In the genomic region with DNA sequence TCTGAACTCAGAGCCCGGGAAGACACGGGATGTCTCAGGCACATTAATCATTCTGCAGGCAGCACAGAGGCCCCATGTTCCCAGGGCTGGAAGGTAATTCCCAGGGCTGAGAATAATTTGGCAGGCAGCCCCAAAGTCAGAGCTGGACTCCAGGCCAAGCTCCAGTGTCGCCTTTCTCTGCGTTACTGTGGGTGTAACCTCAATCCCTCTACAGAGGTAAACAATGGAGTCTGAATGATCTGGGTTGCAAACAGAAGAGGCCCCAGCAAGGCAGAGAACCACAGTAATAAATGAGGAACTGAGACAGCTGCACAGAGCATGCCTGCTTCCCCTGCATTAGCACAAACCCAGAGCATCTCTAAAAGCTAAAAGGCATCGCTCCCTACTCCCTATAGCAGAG, we compare ENCODE assay signal across 10 mouse cellular contexts.
DNase-seq lines count a peak whose midpoint lies in the region; ATAC-seq and TF ChIP-seq lines count a peak whose summit lies in the region.
"Had no signal": no experiment of that assay in that cellular context is flagged by ENCODE, and none has a peak within 500 bp of the region (broad histone marks: within the 10 kb centered on the region; RNA-seq: fewer than 3 reads in every experiment).

No protein-coding gene starts in this region.

- peak overlapping the region; percentile 43 for H3K27ac ChIP-seq in intestine, embryonic 14.5 days (ENCODE audit: low read depth)
- H3K27ac ChIP-seq in intestine, postnatal 0 days (ENCODE audit: low read depth, low read length): no peak overlapping the region
- no peak overlapping the region for H3K27ac ChIP-seq in liver, postnatal 0 days (ENCODE audit: low read depth)
- H3K27ac ChIP-seq: forebrain, embryonic 13.5 days had no signal

- no peak for ATAC-seq in intestine, embryonic 14.5 days (replicated peaks; ENCODE audit: low FRiP score, low TSS enrichment, low read depth)
- ATAC-seq in intestine, postnatal 0 days: no peak
- ATAC-seq in liver, postnatal 0 days: no peak
- ATAC-seq: forebrain, embryonic 13.5 days; midbrain, embryonic 16.5 days had no signal

- H3K4me1 ChIP-seq in intestine, embryonic 14.5 days (replicated peaks; ENCODE audit: control insufficient read depth, insufficient read depth, low read length): no peaks in the 10 kb centered on the region
- H3K4me1 ChIP-seq in intestine, postnatal 0 days (replicated peaks; ENCODE audit: control insufficient read depth, insufficient read depth, low read length): no peaks in the 10 kb centered on the region
- no peaks in the 10 kb centered on the region for H3K4me1 ChIP-seq in liver, postnatal 0 days (ENCODE audit: insufficient read depth)

- no peak for TF ChIP-seq CTCF in intestine, postnatal 0 days (IDR thresholded peaks at IDR 0.05; ENCODE audit: low read depth)
- no peak for TF ChIP-seq CTCF in liver, postnatal 0 days (IDR thresholded peaks at IDR 0.05; ENCODE audit: low read depth)

- peaks cover 8% of the 10 kb centered on the region; the same call in 1 of the 2 replicates for H3K27me3 ChIP-seq in intestine, embryonic 14.5 days (replicated peaks; ENCODE audit: control insufficient read depth, insufficient read depth, low read length)
- no peaks in the 10 kb centered on the region for H3K27me3 ChIP-seq in intestine, postnatal 0 days (replicated peaks; ENCODE audit: control insufficient read depth, insufficient read depth, low read length)
- no peaks in the 10 kb centered on the region for H3K27me3 ChIP-seq in liver, postnatal 0 days (ENCODE audit: insufficient read depth, low read length)
- H3K27me3 ChIP-seq: forebrain, embryonic 13.5 days had no signal

- no peaks in the 10 kb centered on the region for H3K9me3 ChIP-seq in intestine, embryonic 14.5 days (ENCODE audit: control insufficient read depth, low read length)
- H3K9me3 ChIP-seq in intestine, postnatal 0 days (ENCODE audit: control insufficient read depth): no peaks in the 10 kb centered on the region
- H3K9me3 ChIP-seq in liver, postnatal 0 days (ENCODE audit: low read length): no peaks in the 10 kb centered on the region
- H3K9me3 ChIP-seq: forebrain, embryonic 13.5 days had no signal

- no peak overlapping the region for H3K4me2 ChIP-seq in intestine, embryonic 14.5 days (ENCODE audit: low read length)
- H3K4me2 ChIP-seq in intestine, postnatal 0 days (replicated peaks; ENCODE audit: low read depth): no peak overlapping the region
- no peak overlapping the region for H3K4me2 ChIP-seq in liver, postnatal 0 days (ENCODE audit: low read depth, low read length)
- H3K4me2 ChIP-seq: forebrain, embryonic 13.5 days had no signal

- TF ChIP-seq EP300 in liver, postnatal 0 days (IDR thresholded peaks at IDR 0.05; ENCODE audit: low read depth): no peak

- 35% methylated on average over 5 of the region's 5 CpGs for WGBS in intestine, embryonic 14.5 days
- 38% methylated on average over 5 of the region's 5 CpGs for WGBS in intestine, postnatal 0 days
- WGBS in liver, postnatal 0 days (ENCODE audit: insufficient replicate concordance): 48% methylated on average over 5 of the region's 5 CpGs

- no peaks in the 10 kb centered on the region for H3K36me3 ChIP-seq in intestine, embryonic 14.5 days (ENCODE audit: control insufficient read depth, insufficient read depth, low read length)
- no peaks in the 10 kb centered on the region for H3K36me3 ChIP-seq in intestine, postnatal 0 days (ENCODE audit: control insufficient read depth, insufficient read depth)
- H3K36me3 ChIP-seq in liver, postnatal 0 days (replicated peaks; ENCODE audit: insufficient read depth, low read length): no peaks in the 10 kb centered on the region

- no peak for DNase-seq in intestine, embryonic 14.5 days (ENCODE audit: low spot score)
- peak; percentile 65 for DNase-seq in adrenal gland, postnatal 10 days
- DNase-seq in heart, postnatal 10 days: peak; percentile 49 to 58
- peak; percentile 32 to 42 for DNase-seq in kidney, postnatal 4 days
- DNase-seq in frontal cortex, postnatal 14 days (ENCODE audit: low spot score in 2 of 2): no peak
- DNase-seq in spleen, postnatal 4 days (ENCODE audit: low spot score in 2 of 2): no peak
- DNase-seq in liver, postnatal 0 days: no peak

- no peak overlapping the region for H3K4me3 ChIP-seq in intestine, embryonic 14.5 days (ENCODE audit: low read depth, low read length)
- H3K4me3 ChIP-seq in intestine, postnatal 0 days (ENCODE audit: low read depth, low read length): no peak overlapping the region
- no peak overlapping the region for H3K4me3 ChIP-seq in liver, postnatal 0 days (ENCODE audit: low read depth, low read length)
- H3K4me3 ChIP-seq: forebrain, embryonic 13.5 days had no signal

- intact Hi-C loops in heart, postnatal 10 days (cut with DNase I): no loop called here

- no peak overlapping the region for H3K9ac ChIP-seq in intestine, embryonic 14.5 days (ENCODE audit: low read length)
- H3K9ac ChIP-seq in intestine, postnatal 0 days (ENCODE audit: low read depth, low read length): no peak overlapping the region
- no peak overlapping the region for H3K9ac ChIP-seq in liver, postnatal 0 days (replicated peaks)
- H3K9ac ChIP-seq: forebrain, embryonic 13.5 days had no signal

Comparison
In these comparisons a context has a peak if more than half of its experiments do, and no peak if none do; other contexts are left out.
1. DNase-seq: peak in adrenal gland, postnatal 10 days (single experiment), heart, postnatal 10 days (2 of 2) and kidney, postnatal 4 days (2 of 2); none in intestine, embryonic 14.5 days (single experiment), frontal cortex, postnatal 14 days (0 of 2), spleen, postnatal 4 days (0 of 2) and liver, postnatal 0 days (single experiment).